Mouse (Mus musculus) limb, embryonic 11.5 days (tissue): ENCODE results near the gene Qser1. TPM values are rescaled to one million over a fixed set of nuclear protein-coding genes. Genes with fewer than 3 reads are reported as not detected.

Experiments
- ATAC-seq: fragments of 200-750 bp; cut with Nextera tagmentation; 2 replicates; pipeline ENCODE4 v1.8.0; 2017; ENCODE audit warnings: low read depth; ENCODE audit not compliant: insufficient number of reproducible peaks, low FRiP score, low TSS enrichment
- DNase-seq: peaks from one replicate; pipeline ENCODE4 v3.0.0-alpha.2; 2015; ENCODE audit warnings: low spot score
- H3K27ac ChIP-seq: fragments of 300-500 bp; sonication (generic); replicated peaks from 2 replicates; pipeline ENCODE4 v1.5.1; 2014; ENCODE audit warnings: low read depth, mild to moderate bottlenecking, low read length
- H3K27me3 ChIP-seq: fragments of 300-500 bp; sonication (generic); 2 replicates; pipeline ENCODE4 v1.6.1; 2014; ENCODE audit warnings: mild to moderate bottlenecking, low read length, mixed read lengths; ENCODE audit not compliant: control insufficient read depth, insufficient read depth
- H3K36me3 ChIP-seq: fragments of 300-500 bp; sonication (generic); 2 replicates; pipeline ENCODE4 v1.6.1; 2014; ENCODE audit warnings: mild to moderate bottlenecking, low read length, moderate library complexity, mixed read lengths; ENCODE audit not compliant: control insufficient read depth, insufficient read depth
- H3K4me1 ChIP-seq: fragments of 300-500 bp; sonication (generic); 2 replicates; pipeline ENCODE4 v1.6.1; 2014; ENCODE audit warnings: low read length, mixed read lengths; ENCODE audit not compliant: control insufficient read depth, insufficient read depth
- H3K4me2 ChIP-seq: fragments of 300-500 bp; sonication (generic); 2 replicates; pipeline ENCODE4 v1.6.1; 2014; ENCODE audit warnings: low read depth, mild to moderate bottlenecking, moderate library complexity; ENCODE audit not compliant: severe bottlenecking
- H3K4me3 ChIP-seq: fragments of 300-500 bp; sonication (generic); 2 replicates; pipeline ENCODE4 v1.5.1; 2014; ENCODE audit warnings: low read depth, low read length
- H3K9ac ChIP-seq: fragments of 300-500 bp; sonication (generic); 2 replicates; pipeline ENCODE4 v1.6.1; 2014; ENCODE audit warnings: mild to moderate bottlenecking, low read length
- H3K9me3 ChIP-seq: fragments of 300-500 bp; sonication (generic); 2 replicates; pipeline ENCODE4 v1.6.1; 2016; ENCODE audit warnings: low read length; ENCODE audit not compliant: control insufficient read depth
- WGBS: fragments of 180-500 bp; shearing (Covaris S2); extraction: QIAGEN DNeasy Blood & Tissue Kit; methylation state at CpG from one replicate; pipeline ENCODE4 v1.1.7; 2014; 5-methylcytosine and 5-hydroxymethylcytosine counted together
- polyA plus RNA-seq: library from polyadenylated mRNA; unstranded; fragments of >200 nt; fragmentation: Nextera tagmentation; extraction: Ambion mirVana; gene quantifications from 2 replicates; pipeline ENCODE4 v1.2.1, GENCODE M21; 2014

The Qser1 gene
- polyA plus RNA-seq, 1 experiment from 2014 or later = 19.2 TPM

DNA sequence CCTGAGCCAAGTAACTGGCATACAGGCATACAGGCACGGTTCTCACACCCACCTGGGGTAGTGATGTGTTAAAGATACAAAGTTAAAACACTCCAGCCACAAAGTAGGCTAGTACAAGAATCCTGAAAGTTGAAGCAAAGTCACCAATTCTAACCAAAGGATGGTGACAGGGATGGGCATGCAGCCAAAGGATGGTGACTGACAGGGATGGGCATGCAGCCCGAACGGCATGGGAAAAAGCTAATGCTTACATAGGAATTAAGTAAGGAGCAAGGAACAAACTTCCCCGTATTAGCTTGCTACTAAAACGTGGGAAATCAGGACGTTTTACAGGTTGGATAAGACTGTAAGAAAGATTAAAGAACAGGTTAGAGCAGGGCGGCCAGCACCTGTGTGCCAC, 80.3 kb downstream of the Qser1 start:
- no peaks in the 10 kb centered on the region for H3K36me3 ChIP-seq
- H3K9ac ChIP-seq = no peak overlapping the region
- no peaks in the 10 kb centered on the region for H3K9me3 ChIP-seq
- ATAC-seq = no peak
- H3K4me3 ChIP-seq = no peak overlapping the region
- no peak overlapping the region for H3K27ac ChIP-seq
- no peaks in the 10 kb centered on the region for H3K4me1 ChIP-seq
- WGBS = 74% methylated on average over 7 of the region's 7 CpGs
- H3K4me2 ChIP-seq = no peak overlapping the region
- H3K27me3 ChIP-seq = peaks cover 2% of the 10 kb centered on the region; the same call in 1 of the 2 replicates
- no peak for DNase-seq

DNA sequence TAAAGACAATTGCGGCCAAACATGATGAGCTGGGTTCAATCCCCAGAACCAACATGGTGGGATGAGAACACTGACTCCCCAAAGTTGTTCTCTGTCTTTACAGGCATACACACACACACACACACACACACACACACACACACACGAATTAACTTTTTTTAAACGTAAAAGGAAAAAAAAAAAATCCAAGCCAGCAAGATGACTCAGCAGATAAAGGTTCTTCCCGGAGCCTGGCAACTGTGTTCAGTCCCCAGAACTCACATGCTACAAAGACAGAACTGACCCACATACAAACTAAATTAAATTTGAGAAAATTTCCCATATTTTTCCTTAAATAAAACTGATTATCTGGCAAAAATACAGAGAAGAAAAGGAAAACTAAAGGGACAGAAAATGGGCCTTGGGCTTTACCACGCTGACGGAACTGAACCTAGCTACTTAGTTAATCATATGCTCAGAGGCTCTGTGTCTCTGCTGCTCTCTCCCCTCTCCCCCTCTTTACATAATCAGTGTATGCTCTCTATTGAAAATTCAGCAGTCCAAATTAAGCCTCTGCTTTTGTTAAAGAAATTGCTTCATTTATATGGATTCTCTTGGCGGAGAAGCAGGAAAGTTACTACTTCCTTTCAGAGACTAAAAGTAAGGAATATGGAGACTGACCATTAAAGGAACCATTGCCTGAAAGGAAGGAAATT, 83.9 kb downstream of the Qser1 start:
- DNase-seq = no peak
- no peak for ATAC-seq
- Histone ChIP-seq H3K36me3 (no peaks in the 10 kb centered on the region), H3K27ac (no peak overlapping the region), H3K9ac (no peak overlapping the region), H3K9me3 (no peaks in the 10 kb centered on the region), H3K4me1 (no peaks in the 10 kb centered on the region), H3K4me3 (no peak overlapping the region), H3K27me3 (no peaks in the 10 kb centered on the region), H3K4me2 (no peak overlapping the region)
- 83% methylated on average over 7 of the region's 7 CpGs for WGBS

DNA sequence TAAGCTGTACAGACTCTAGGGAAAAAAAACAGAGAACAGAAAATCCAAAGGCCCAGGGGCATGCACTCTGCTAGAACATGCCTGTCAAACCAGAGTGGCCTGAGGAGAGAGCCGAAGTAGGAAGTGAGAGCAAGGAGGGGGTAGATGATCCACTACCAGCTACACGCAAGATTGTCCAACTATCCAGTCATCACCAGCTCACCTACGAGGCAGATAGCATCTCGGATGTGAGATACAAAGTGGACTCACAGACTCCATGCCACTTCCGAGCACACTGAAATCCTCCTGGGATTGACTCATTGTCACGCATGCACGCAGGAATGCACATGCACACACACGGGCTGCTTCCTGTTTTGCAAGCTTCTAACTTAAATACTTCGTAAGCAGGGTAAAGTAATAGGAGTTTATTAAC, 84.5 kb downstream of the Qser1 start:
- Histone ChIP-seq H3K4me2 (no peak overlapping the region), H3K36me3 (no peaks in the 10 kb centered on the region), H3K9me3 (no peaks in the 10 kb centered on the region), H3K4me1 (no peaks in the 10 kb centered on the region), H3K27ac (no peak overlapping the region), H3K27me3 (no peaks in the 10 kb centered on the region), H3K4me3 (no peak overlapping the region), H3K9ac (no peak overlapping the region)
- WGBS = 88% methylated on average over 9 of the region's 9 CpGs
- ATAC-seq = no peak
- DNase-seq = no peak

DNA sequence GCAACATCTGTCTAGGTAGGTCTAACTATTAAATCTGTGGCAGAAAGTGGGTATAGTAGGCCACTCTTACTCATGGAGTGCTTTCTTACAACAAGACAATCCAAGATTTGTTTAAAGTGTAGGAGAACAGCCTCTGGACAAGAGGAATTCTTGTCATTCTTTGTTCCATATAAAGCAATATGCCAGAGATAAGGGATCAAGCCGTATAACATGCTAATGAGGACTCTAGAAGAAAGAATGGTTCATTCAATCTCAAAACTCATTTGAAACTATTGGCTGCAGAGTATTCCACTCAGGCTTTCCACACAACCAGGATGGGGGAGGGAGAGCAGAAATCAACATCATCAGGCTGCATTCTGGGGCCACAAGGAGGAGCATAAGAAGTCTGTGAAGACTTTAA, 89.2 kb downstream of the Qser1 start:
- WGBS = 91% methylated on average over 1 of the region's 1 CpGs
- no peak for ATAC-seq

DNA sequence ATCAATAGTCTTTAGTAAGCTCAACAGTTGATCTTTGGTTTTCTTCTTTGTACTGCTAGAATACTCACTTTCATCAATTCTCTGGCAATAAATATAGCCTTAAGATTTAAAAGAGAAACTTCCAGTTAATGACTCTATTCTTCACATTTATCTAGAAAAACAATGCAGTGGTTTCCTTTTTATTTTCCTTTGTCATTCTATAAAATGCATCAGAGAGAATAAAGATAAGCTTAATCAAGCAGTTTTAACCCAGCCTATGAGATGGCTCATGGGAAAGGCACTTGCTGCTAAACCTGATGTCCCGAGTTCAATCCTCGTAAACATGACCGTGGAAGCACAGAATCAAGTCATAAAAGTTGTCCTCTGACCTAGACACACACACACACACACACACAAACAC, 94.5 kb downstream of the Qser1 start:
- Histone ChIP-seq H3K4me1 (no peaks in the 10 kb centered on the region), H3K27me3 (no peaks in the 10 kb centered on the region), H3K9me3 (no peaks in the 10 kb centered on the region), H3K27ac (no peak overlapping the region), H3K4me2 (no peak overlapping the region), H3K9ac (no peak overlapping the region), H3K36me3 (no peaks in the 10 kb centered on the region), H3K4me3 (no peak overlapping the region)
- no peak for ATAC-seq
- no peak for DNase-seq
- 42% methylated on average over 3 of the region's 3 CpGs for WGBS

More for the DNA sequence above, 89.2 kb downstream of the Qser1 start:
- Histone ChIP-seq H3K4me1 (no peaks in the 10 kb centered on the region), H3K4me2 (no peak overlapping the region), H3K27ac (no peak overlapping the region), H3K9me3 (no peaks in the 10 kb centered on the region), H3K27me3 (no peaks in the 10 kb centered on the region), H3K9ac (no peak overlapping the region), H3K4me3 (no peak overlapping the region), H3K36me3 (no peaks in the 10 kb centered on the region)
- DNase-seq = no peak

- WGBS = 88% methylated on average over 4 of the region's 4 CpGs
- no peak overlapping the region for H3K4me3 ChIP-seq
- no peak for ATAC-seq
- no peaks in the 10 kb centered on the region for H3K36me3 ChIP-seq
- no peak overlapping the region for H3K4me2 ChIP-seq
- H3K9me3 ChIP-seq = no peaks in the 10 kb centered on the region
- no peak overlapping the region for H3K9ac ChIP-seq
- H3K4me1 ChIP-seq = no peaks in the 10 kb centered on the region
- no peaks in the 10 kb centered on the region for H3K27me3 ChIP-seq
- no peak for DNase-seq
- no peak overlapping the region for H3K27ac ChIP-seq
These were observed 98.7 kb downstream of the Qser1 start for GRCm38 (mm10) chr2:104717827-104718226.

DNA sequence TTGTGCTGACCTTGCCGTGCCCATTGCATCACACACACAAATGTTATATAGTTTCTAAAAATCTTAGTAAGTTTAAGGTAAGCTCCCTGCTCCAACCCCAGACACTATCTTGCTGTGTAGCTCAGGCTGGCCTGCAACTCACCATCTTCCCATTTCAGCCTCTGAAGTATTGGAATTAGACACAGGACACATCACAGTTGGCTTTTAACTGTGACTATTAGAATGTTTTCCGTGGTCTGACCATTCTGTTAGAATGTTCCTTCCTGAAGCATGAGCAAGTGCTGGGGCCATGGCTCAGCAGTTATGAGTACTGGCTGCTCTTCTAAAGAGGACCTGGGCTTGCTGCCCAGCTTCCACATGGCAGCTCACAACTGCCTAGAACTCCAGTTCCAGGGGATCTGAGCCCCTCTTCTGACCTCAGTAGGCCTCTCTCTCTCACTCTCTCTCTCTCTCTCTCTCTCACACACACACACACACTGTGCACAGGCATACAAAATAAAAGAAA, 99.3 kb downstream of the Qser1 start:
- Histone ChIP-seq H3K4me3 (no peak overlapping the region), H3K4me2 (no peak overlapping the region), H3K9me3 (no peaks in the 10 kb centered on the region), H3K9ac (no peak overlapping the region), H3K27ac (no peak overlapping the region), H3K27me3 (no peaks in the 10 kb centered on the region), H3K4me1 (no peaks in the 10 kb centered on the region), H3K36me3 (no peaks in the 10 kb centered on the region)
- 91% methylated on average over 2 of the region's 2 CpGs for WGBS
- DNase-seq (no peak), ATAC-seq (no peak)

DNA sequence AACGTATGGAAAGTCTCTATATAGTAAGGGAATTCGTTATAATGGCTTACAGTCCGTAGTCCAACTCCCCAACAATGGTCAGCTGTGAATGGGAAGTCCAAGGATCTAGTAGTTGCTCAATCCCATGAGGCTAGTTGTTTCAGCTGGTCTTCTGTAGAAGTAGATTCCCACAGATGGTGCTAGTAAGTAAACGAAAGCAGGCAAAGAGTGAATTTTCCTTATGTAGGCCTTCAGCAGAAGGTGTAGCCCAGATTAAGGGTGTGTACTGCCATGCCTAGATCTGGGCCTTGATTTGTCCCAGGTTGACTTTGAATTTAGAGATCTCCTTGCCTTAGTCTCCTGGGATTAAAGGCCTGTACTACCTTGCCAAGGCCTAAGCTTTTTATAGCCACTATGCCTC, 100.3 kb downstream of the Qser1 start, which contains the start of gene Pin1rt1:
Pin1rt1 (minus strand) TSS at position 101 of the 400 bp plus-strand sequence.
- Histone ChIP-seq H3K4me2 (no peak within 1 kb of the TSS), H3K4me3 (no peak within 1 kb of the TSS), H3K27ac (no peak within 1 kb of the TSS), H3K27me3 (no peaks in the 10 kb centered on the region), H3K9me3 (no peaks in the 10 kb centered on the region), H3K4me1 (no peaks in the 10 kb centered on the region), H3K36me3 (no peaks in the 10 kb centered on the region), H3K9ac (no peak within 1 kb of the TSS)
- 92% methylated on average over 4 of the region's 4 CpGs for WGBS
- DNase-seq (no peak), ATAC-seq (no peak)

GRCm38 (mm10) chr2:104714254-104714691, 102.3 kb downstream of the Qser1 start:
- Histone ChIP-seq H3K36me3 (no peaks in the 10 kb centered on the region), H3K4me1 (no peaks in the 10 kb centered on the region), H3K9me3 (no peaks in the 10 kb centered on the region), H3K9ac (no peak overlapping the region), H3K27ac (no peak overlapping the region), H3K4me2 (no peak overlapping the region), H3K4me3 (no peak overlapping the region), H3K27me3 (no peaks in the 10 kb centered on the region)
- no peak for DNase-seq
- ATAC-seq = no peak
- 36% methylated on average over 15 of the region's 15 CpGs for WGBS
